In genomic region chr9:61618510-61619249, GRCm38 (mm10) we compare ENCODE assay signal across 8 mouse cellular contexts.
DNase-seq lines count a peak whose midpoint lies in the region; ATAC-seq lines count a peak whose summit lies in the region.
"Had no signal": no experiment of that assay in that cellular context is flagged by ENCODE, and none has a peak within 500 bp of the region (broad histone marks: within the 10 kb centered on the region; RNA-seq: fewer than 3 reads in every experiment).

No protein-coding gene starts in this region.

- DNase-seq in 3134 (ENCODE audit: extremely low read depth, insufficient read length, low spot score) (peak; percentile 79), 416B (ENCODE audit: low read depth) (peak; percentile 3)
- DNase-seq in forebrain, embryonic 14.5 days (ENCODE audit: low spot score), result peak; percentile 85
- DNase-seq in kidney, adult 8-10 months, result peak; percentile 17 to 20
- DNase-seq in naive thymus-derived CD4-positive, alpha-beta T cell, adult 2 months (ENCODE audit: low read depth), result peak; percentile 22
- no peak for DNase-seq in cerebellum, postnatal 10 days
- DNase-seq in right cerebral cortex, postnatal 25 days, result no peak

- no peaks in the 10 kb centered on the region for H3K27me3 ChIP-seq in forebrain, embryonic 14.5 days (replicated peaks; ENCODE audit: control insufficient read depth, insufficient read depth, low read length)
- H3K27me3 ChIP-seq: liver, embryonic 15.5 days had no signal

- no peak overlapping the region for H3K4me2 ChIP-seq in forebrain, embryonic 14.5 days (ENCODE audit: low read length)
- H3K4me2 ChIP-seq: liver, embryonic 15.5 days had no signal

- H3K9ac ChIP-seq in forebrain, embryonic 14.5 days (ENCODE audit: low read length), result no peak overlapping the region
- H3K9ac ChIP-seq: liver, embryonic 15.5 days had no signal

- no peaks in the 10 kb centered on the region for H3K9me3 ChIP-seq in forebrain, embryonic 14.5 days (replicated peaks; ENCODE audit: control insufficient read depth, low read length)
- H3K9me3 ChIP-seq: liver, embryonic 15.5 days had no signal

- peaks cover 34% of the 10 kb centered on the region for H3K4me1 ChIP-seq in forebrain, embryonic 14.5 days (ENCODE audit: control insufficient read depth, insufficient read depth, low read length)
- H3K4me1 ChIP-seq: liver, embryonic 15.5 days had no signal

- H3K36me3 ChIP-seq in forebrain, embryonic 14.5 days (ENCODE audit: control insufficient read depth, insufficient read depth, low read length), result no peaks in the 10 kb centered on the region
- H3K36me3 ChIP-seq: liver, embryonic 15.5 days had no signal

- H3K4me3 ChIP-seq in forebrain, embryonic 14.5 days (ENCODE audit: low read depth, low read length), result no peak overlapping the region
- H3K4me3 ChIP-seq: liver, embryonic 15.5 days had no signal

- H3K27ac ChIP-seq in forebrain, embryonic 14.5 days (ENCODE audit: low read depth, low read length), result peak overlapping the region; percentile 63
- H3K27ac ChIP-seq: liver, embryonic 15.5 days had no signal

- ATAC-seq in forebrain, embryonic 14.5 days, result peak; percentile 37; the same call in 1 of the 2 replicates

- WGBS in forebrain, embryonic 14.5 days, result 18% methylated on average over 12 of the region's 12 CpGs

Comparison
In these comparisons a context has a peak if more than half of its experiments do, and no peak if none do; other contexts are left out.
1. DNase-seq: peak in 3134 (single experiment), 416B (single experiment), forebrain, embryonic 14.5 days (single experiment), kidney, adult 8-10 months (2 of 2) and naive thymus-derived CD4-positive, alpha-beta T cell, adult 2 months (single experiment); none in cerebellum, postnatal 10 days (0 of 2) and right cerebral cortex, postnatal 25 days (single experiment).